Mouse (Mus musculus) liver, postnatal 0 days (tissue): Measurements from ENCODE around the gene Serpina1d. TPM values are rescaled to one million over a fixed set of nuclear protein-coding genes. Genes with fewer than 3 reads are reported as not detected.

ENCODE experiments used
- polyA plus RNA-seq: library from polyadenylated mRNA; unstranded; fragments of >200 nt; fragmentation: Nextera tagmentation; extraction: Ambion mirVana; gene quantifications from 2 replicates; pipeline ENCODE4 v1.2.1, GENCODE M21; 2015

Gene Serpina1d
- polyA plus RNA-seq, 1 experiment from 2014 or later = 2,720 TPM

Other genes starting within 250 kb of the Serpina1d start
- 1.0 and 1.1 TPM in 2 replicates for gene Ppp4r4, start 241.3 kb downstream of the Serpina1d start, polyA plus RNA-seq
- gene Serpina10, start 142.1 kb downstream of the Serpina1d start, polyA plus RNA-seq = 46.3 and 47.6 TPM in 2 replicates
- gene Serpina6, start 116.4 kb downstream of the Serpina1d start, polyA plus RNA-seq = 5.8 and 10.0 TPM in 2 replicates
- gene Serpina16, start 97.5 kb downstream of the Serpina1d start, polyA plus RNA-seq = not detected in 2 replicates
- gene Serpina1f, start 78.1 kb downstream of the Serpina1d start, polyA plus RNA-seq = not detected in 2 replicates
- gene Serpina1b, start 56.8 kb upstream of the Serpina1d start, polyA plus RNA-seq = 3,088 and 3,105 TPM in 2 replicates
- 2,837 and 2,905 TPM in 2 replicates for gene Serpina1a, start 90.0 kb upstream of the Serpina1d start, polyA plus RNA-seq
- 1,386 and 1,402 TPM in 2 replicates for gene Serpina1c, start 131.3 kb upstream of the Serpina1d start, polyA plus RNA-seq
- gene Serpina1e, start 185.4 kb upstream of the Serpina1d start, polyA plus RNA-seq = 4,259 and 4,481 TPM in 2 replicates
- 224 and 244 TPM in 2 replicates for gene Serpina11, start 216.4 kb upstream of the Serpina1d start, polyA plus RNA-seq
- gene Serpina9, start 240.2 kb upstream of the Serpina1d start, polyA plus RNA-seq = 0.05 and 0.06 TPM in 2 replicates